Mouse (Mus musculus): ENCODE measurements around the gene Olfr460. TPM values are rescaled to one million over a fixed set of nuclear protein-coding genes. Genes with fewer than 3 reads are reported as not detected.
"Not testable (repeated sequence)": the region's sequence is repeated elsewhere in the genome, so short reads cannot be mapped to it uniquely, and the experiment has no call there.

Olfr460 gene
- polyA plus RNA-seq (2016; fragmentation: Nextera tagmentation; extraction: Ambion mirVana) = not detected in 2 replicates

DNA sequence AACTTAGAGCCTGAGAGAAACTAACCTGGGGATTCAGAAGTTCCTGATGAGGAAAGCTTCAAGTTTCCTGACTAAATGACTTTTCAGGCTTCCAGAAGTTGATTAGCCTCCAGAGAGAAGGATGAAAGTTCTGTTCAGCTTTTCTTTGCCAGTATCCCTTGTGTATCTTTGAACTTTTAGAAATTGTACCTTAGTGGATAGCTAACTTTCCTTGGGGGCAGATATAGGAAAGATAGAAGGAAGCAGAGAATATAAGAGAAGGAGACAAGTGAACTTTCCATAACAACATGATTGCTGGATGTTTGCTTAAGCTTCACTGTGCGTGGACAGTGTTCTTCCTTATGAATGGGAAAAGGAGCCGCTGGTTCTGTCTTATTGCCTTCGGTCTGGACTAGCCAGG is at the start of gene Olfr460:
Gene Olfr460, plus strand, starts transcription at position 301 of the 400 bp plus-strand sequence.
- no peak for DNase-seq (ENCODE audit: low spot score)
- Histone ChIP-seq H3K27me3 (ENCODE audit: insufficient read depth, poor library complexity, severe bottlenecking) (no peaks in the 10 kb centered on the region), H3K4me3 (no peak within 1 kb of the TSS), H3K4me1 (replicated peaks) (no peaks in the 10 kb centered on the region), H3K36me3 (no peaks in the 10 kb centered on the region), H3K27ac (no peak within 1 kb of the TSS), H3K9me3 (no peaks in the 10 kb centered on the region)
- WGBS = 91% methylated on average over 3 of the region's 3 CpGs

DNA sequence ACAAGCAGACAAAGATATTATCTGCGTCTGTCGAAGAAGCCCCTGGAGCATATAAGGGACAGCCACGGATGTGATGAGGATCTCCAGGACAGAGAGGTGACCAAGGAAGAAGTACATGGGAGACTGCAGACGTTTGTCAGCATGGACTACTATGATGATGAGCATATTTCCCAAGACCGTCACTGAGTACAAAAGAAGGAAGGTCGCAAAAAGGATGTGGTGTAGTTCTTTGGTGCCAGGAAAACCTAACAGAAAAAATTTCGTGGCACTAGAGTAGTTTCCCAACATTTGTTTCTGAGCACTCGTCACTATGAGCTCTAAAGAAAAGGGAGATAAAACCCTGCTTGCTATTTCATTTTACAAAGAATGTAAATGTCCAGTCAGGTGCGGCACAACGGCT is 24.6 kb upstream of the Olfr460 start:
- WGBS = 83% methylated on average over 10 of the region's 10 CpGs
- H3K4me3 ChIP-seq = no peak overlapping the region

DNA sequence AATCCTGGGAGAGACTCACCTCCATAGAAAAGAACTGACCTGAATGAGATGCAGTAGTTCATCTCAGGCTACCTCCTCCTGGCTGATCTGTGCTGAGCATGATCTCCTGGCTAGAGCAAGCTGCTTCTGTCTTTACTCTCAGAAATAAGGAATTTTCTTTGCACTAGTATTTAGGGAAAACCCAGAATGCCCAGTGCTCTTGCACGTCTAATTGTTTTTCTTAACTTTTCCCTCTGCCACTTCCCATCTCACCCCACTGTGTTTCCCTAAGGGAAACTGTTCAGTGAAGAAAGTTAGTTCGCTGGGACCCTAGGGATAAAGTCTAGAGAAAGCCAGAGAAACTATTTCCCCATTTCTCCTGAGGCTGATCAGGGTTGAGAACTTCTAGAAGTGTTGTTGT is 14.3 kb upstream of the Olfr460 start, which contains the start of gene Olfr461:
Gene Olfr461, minus strand, starts transcription at position 101 of the 400 bp plus-strand sequence.
- Histone ChIP-seq H3K4me1 (replicated peaks) (no peaks in the 10 kb centered on the region), H3K9me3 (no peaks in the 10 kb centered on the region), H3K36me3 (no peaks in the 10 kb centered on the region), H3K27me3 (ENCODE audit: insufficient read depth, poor library complexity, severe bottlenecking) (no peaks in the 10 kb centered on the region), H3K27ac (no peak within 1 kb of the TSS), H3K4me3 (no peak within 1 kb of the TSS)
- DNase-seq (ENCODE audit: low spot score) = no peak
- WGBS = 81% methylated on average over 2 of the region's 2 CpGs

More for the DNA sequence above, 24.6 kb upstream of the Olfr460 start:
- Histone ChIP-seq H3K36me3 (no peaks in the 10 kb centered on the region), H3K27me3 (ENCODE audit: insufficient read depth, poor library complexity, severe bottlenecking) (no peaks in the 10 kb centered on the region), H3K9me3 (no peaks in the 10 kb centered on the region), H3K27ac (no peak overlapping the region), H3K4me1 (replicated peaks) (no peaks in the 10 kb centered on the region)
- DNase-seq (ENCODE audit: low spot score) = no peak

DNA sequence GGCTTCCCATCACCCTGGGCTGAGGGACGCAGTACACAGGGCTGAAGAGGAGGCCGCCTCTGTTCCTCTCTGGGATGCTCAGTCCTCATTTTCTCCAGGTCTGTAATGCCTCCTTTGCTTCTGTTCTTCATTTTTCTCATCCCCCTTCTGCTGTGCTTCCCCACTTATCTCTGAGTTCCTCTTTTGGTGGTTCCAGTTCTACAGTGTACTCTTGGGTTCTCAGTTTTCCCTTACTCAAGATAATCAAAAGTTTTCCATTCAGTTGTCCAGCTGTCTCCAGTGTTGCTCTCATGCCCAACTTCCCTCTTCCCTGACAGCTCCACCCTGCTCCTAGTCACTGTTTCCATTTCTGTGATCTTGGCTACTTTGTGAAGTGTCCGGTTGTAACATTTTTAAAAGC is 4.3 kb downstream of the Olfr460 start:
- WGBS = 74% methylated on average over 3 of the region's 3 CpGs
- Histone ChIP-seq H3K36me3 (no peaks in the 10 kb centered on the region), H3K4me1 (replicated peaks) (no peaks in the 10 kb centered on the region), H3K4me3 (no peak overlapping the region), H3K27me3 (ENCODE audit: insufficient read depth, poor library complexity, severe bottlenecking) (no peaks in the 10 kb centered on the region), H3K27ac (no peak overlapping the region), H3K9me3 (no peaks in the 10 kb centered on the region)
- no peak for DNase-seq (ENCODE audit: low spot score)

DNA sequence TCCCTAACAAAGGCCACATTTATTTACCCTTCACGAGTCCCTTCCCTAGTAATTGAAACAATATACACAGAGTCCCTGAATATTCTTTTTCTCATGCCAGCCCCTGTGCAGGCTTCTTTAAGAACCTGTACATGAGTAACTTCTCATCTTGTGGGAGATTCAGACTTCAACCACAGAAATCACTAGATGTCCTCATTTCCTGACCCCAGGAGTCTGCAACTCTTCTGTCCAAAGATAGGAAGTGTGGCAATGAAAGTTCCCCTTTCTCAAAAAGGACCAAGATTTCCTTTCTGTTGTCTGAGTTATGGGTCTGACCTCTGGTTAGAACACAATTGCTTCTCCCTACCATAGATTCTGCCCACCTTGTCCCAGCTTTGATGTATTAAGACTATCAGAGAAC is 7.0 kb downstream of the Olfr460 start:
- no peaks in the 10 kb centered on the region for H3K27me3 ChIP-seq (ENCODE audit: insufficient read depth, poor library complexity, severe bottlenecking)
- no peak overlapping the region for H3K4me3 ChIP-seq
- H3K36me3 ChIP-seq = no peaks in the 10 kb centered on the region
- no peaks in the 10 kb centered on the region for H3K9me3 ChIP-seq
- H3K4me1 ChIP-seq (replicated peaks) = no peaks in the 10 kb centered on the region
- WGBS = 85% methylated on average over 1 of the region's 1 CpGs
- no peak overlapping the region for H3K27ac ChIP-seq
- no peak for DNase-seq (ENCODE audit: low spot score)

DNA sequence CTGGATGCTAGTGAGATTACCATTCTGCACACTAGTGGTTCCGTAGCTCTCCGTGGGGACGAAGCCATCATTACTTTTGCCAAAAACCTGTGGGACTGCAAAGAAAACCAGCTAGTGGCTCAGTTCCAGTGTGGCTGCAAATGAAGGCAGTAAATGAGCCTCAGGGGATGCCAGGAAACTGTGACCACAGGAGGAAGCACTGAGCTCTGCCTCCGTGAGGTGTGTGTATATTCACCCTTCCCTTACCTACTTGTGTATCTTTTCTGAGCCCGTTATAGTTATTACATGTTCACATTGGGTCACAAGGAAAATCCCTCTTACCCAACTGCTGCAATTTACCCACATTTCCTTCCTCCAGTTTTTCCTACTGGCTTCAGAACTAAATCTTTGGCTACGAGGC is 15.0 kb downstream of the Olfr460 start:
- DNase-seq (ENCODE audit: low spot score) = no peak
- no peaks in the 10 kb centered on the region for H3K27me3 ChIP-seq (ENCODE audit: insufficient read depth, poor library complexity, severe bottlenecking)
- H3K4me3 ChIP-seq = no peak overlapping the region
- WGBS = 88% methylated on average over 6 of the region's 6 CpGs
- no peaks in the 10 kb centered on the region for H3K4me1 ChIP-seq (replicated peaks)
- H3K36me3 ChIP-seq = no peaks in the 10 kb centered on the region
- H3K27ac ChIP-seq = no peak overlapping the region
- no peaks in the 10 kb centered on the region for H3K9me3 ChIP-seq

DNA sequence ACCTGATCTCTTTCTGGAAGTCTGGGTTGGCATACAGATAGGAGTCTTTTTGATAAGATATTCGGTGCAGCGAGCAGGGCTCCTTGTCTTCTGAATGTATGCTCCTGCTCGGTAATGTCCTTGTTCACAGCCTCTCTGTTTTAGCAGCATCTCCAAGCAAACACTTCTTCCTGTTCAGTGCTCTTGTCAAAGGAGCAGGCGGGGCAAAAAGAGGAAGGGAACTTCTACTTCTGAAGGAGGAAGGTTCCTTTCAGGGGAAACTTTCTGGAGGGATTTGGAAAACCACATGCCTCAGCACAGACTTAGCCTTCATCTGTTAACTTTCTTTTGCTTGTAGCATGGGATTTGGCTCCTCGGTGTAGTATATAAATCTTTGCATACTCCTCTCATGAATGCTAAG is 16.4 kb downstream of the Olfr460 start, which contains the start of gene Clec5a:
Gene Clec5a, minus strand, starts transcription at position 177 of the 400 bp plus-strand sequence.
- Histone ChIP-seq H3K36me3 (no peaks in the 10 kb centered on the region), H3K4me3 (no peak within 1 kb of the TSS), H3K27me3 (ENCODE audit: insufficient read depth, poor library complexity, severe bottlenecking) (no peaks in the 10 kb centered on the region), H3K9me3 (no peaks in the 10 kb centered on the region), H3K27ac (no peak within 1 kb of the TSS), H3K4me1 (replicated peaks) (no peaks in the 10 kb centered on the region)
- 83% methylated on average over 5 of the region's 5 CpGs for WGBS
- DNase-seq (ENCODE audit: low spot score) = no peak

DNA sequence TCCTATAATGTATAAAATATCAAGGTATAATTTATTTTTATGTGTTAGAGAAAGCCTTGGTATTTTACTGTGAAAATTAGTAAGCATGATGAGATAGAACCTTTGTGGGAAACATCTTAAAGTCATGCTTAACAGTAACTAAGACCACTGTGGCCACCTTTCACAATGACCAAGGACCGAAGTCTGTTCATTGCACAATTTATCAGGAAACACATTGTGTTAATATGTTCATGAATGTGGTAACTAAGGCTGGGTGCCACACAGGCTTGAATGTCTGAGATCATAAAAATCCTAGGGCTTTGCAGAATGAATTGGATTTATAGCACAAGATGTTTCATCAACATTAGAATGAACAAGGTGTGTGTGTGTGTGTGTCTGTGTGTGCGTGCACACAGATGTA is 19.1 kb downstream of the Olfr460 start:
- Histone ChIP-seq H3K36me3 (no peaks in the 10 kb centered on the region), H3K4me1 (replicated peaks) (no peaks in the 10 kb centered on the region), H3K27me3 (ENCODE audit: insufficient read depth, poor library complexity, severe bottlenecking) (no peaks in the 10 kb centered on the region), H3K27ac (no peak overlapping the region), H3K9me3 (no peaks in the 10 kb centered on the region), H3K4me3 (no peak overlapping the region)
- 93% methylated on average over 2 of the region's 2 CpGs for WGBS
- DNase-seq (ENCODE audit: low spot score) = no peak

DNA sequence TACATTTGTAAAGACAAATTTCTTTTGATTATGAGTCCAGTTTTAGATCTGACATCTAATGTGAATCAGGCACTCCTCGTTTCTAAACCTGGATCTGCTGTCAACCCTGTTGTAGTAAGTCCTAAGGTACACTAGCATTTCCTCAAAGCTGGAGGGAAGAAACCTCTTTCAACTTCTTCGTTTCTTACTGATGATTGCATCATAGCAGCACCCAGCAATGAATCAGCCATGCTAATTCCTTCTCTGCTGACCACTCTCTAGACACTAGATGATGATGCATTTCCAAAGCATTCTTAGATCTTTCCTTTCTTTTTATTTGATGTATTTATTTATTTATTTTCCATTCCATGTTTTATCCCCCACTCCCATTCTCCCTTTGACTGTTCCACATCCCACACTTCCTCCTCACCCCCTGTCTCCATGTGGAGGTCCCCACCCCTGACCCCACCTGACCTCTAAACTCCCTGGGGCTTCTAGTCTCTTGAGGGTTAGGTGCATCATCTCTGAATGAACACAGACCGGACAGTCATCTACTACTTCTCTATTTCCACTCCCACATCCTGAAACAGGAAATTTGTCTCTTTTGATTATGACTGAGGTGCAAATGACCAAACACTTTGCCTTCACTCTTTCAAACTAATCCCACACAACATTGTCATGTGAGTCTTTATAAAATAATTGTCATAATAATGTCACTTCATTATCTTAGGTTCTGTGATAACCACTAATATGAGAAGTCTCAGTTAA is 25.7 kb downstream of the Olfr460 start:
- Histone ChIP-seq H3K27ac (no peak overlapping the region), H3K27me3 (ENCODE audit: insufficient read depth, poor library complexity, severe bottlenecking) (no peaks in the 10 kb centered on the region), H3K4me1 (replicated peaks) (no peaks in the 10 kb centered on the region), H3K4me3 (no peak overlapping the region), H3K9me3 (no peaks in the 10 kb centered on the region), H3K36me3 (no peaks in the 10 kb centered on the region)
- DNase-seq (ENCODE audit: low spot score) = no peak
- 75% methylated on average over 3 of the region's 3 CpGs for WGBS

DNA sequence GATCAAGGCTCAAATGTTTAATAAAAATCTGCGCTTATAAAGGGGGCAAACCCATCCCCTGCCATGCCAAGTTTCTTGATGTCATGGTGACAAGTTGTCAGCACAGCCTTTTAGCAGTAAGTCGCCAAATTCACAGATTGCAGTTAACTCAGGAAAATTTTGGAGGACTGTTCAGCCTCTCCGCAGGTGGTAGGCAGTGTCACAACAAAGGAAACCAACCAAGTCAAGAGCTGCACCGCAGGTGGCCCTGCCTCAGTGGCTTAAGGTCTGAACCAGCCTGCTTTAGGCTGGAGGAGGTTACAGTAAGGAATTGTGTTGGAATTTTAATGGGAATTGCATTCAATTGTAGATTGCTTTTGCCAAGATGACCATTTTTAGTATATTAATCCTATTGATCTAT is 29.3 kb downstream of the Olfr460 start:
- DNase-seq (ENCODE audit: low spot score); H3K27me3 ChIP-seq (ENCODE audit: insufficient read depth, poor library complexity, severe bottlenecking); H3K36me3 ChIP-seq; H3K4me1 ChIP-seq (replicated peaks); H3K9me3 ChIP-seq; H3K4me3 ChIP-seq; H3K27ac ChIP-seq: not testable (repeated sequence)
- WGBS = 32% methylated on average over 4 of the region's 4 CpGs

DNA sequence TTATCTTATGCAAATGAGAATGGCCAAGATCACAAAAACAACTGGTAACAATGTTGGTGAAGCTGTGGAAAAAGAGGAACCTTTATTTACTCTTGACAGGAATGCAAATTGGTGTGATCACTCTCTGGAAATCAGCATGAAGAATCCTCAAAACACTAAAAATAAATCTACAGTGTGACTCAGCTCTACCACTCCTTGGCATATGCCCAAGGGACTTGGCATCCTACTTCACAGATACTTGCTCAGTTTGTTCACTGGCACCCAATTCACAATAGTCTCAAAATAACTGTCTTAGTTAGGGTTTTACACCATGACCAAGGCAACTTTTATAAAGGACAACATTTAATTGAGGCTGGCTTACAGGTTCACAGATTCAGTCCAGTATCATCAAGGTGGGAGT is 38.1 kb downstream of the Olfr460 start:
- DNase-seq (ENCODE audit: low spot score) = no peak
- H3K4me3 ChIP-seq = no peak overlapping the region
- no peaks in the 10 kb centered on the region for H3K27me3 ChIP-seq (ENCODE audit: insufficient read depth, poor library complexity, severe bottlenecking)
- no peaks in the 10 kb centered on the region for H3K36me3 ChIP-seq
- H3K27ac ChIP-seq = no peak overlapping the region
- no peaks in the 10 kb centered on the region for H3K4me1 ChIP-seq (replicated peaks)
- H3K9me3 ChIP-seq = no peaks in the 10 kb centered on the region

DNA sequence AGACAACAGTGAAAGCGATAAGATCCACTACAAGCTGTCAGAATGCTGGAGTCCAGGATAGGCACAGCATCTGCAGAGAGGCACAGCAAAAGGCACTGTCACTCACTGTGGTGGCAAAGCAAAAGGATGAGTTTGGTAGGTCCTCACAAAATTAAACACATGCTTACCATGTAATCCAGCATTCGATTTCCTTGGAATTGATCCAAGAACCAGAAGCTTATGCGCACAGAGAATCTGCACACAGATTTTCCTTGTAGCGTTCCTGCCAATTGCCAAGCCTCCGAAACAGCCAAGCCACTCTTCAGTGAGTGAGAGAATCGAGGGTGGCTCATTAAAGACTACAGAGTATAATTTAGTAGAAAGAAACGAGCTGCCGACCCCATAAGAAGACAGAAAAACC is 41.0 kb downstream of the Olfr460 start:
- Histone ChIP-seq H3K4me1 (replicated peaks) (no peaks in the 10 kb centered on the region), H3K27ac (no peak overlapping the region), H3K36me3 (no peaks in the 10 kb centered on the region), H3K9me3 (no peaks in the 10 kb centered on the region), H3K4me3 (no peak overlapping the region), H3K27me3 (ENCODE audit: insufficient read depth, poor library complexity, severe bottlenecking) (no peaks in the 10 kb centered on the region)
- DNase-seq (ENCODE audit: low spot score) = no peak
- WGBS = 92% methylated on average over 8 of the region's 8 CpGs

DNA sequence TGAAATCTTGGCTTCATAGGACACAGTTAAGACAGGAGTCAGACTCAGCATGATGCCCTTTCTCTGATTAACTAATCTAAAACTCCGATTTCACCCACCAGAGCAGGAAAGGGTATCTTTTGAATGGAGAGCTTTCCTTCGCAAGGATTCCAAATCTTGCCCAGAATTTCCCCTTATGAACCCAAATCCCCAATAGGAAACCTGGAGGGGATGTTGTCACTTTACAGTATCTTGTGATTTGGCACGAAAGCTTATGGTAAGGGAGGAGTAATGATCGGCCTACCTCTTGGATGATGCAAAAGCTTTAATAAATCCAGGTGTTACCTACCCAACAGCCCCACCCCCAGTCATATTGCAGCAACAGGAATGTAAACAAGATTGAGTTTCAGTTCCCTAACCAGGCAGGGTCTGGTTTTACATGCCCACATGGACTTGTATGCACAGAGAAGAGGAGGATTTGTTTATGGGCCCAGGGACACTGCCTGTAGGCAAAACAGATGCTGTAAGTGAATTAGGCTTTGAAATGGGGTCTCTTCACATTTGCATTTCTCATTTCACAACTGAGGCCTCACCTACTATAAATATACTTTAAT is 44.1 kb downstream of the Olfr460 start, which contains the start of gene Tas2r138:
Gene Tas2r138, minus strand, starts transcription at position 51 of the 593 bp plus-strand sequence.
- H3K9me3 ChIP-seq = no peaks in the 10 kb centered on the region
- no peak within 1 kb of the TSS for H3K27ac ChIP-seq
- no peaks in the 10 kb centered on the region for H3K36me3 ChIP-seq
- no peak within 1 kb of the TSS for H3K4me3 ChIP-seq
- H3K27me3 ChIP-seq (ENCODE audit: insufficient read depth, poor library complexity, severe bottlenecking) = no peaks in the 10 kb centered on the region
- no peak for DNase-seq (ENCODE audit: low spot score)
- no peaks in the 10 kb centered on the region for H3K4me1 ChIP-seq (replicated peaks)
- 92% methylated on average over 4 of the region's 4 CpGs for WGBS
